Mouse (Mus musculus): ENCODE data around the gene Paqr8. TPM values are rescaled to one million over a fixed set of nuclear protein-coding genes. Genes with fewer than 3 reads are reported as not detected.

Gene Paqr8
- polyA plus RNA-seq, 1 experiment from 2014 or later = 8.4 TPM

Other genes with a start within 250 kb of the Paqr8 start
- gene Il17a, start 159.7 kb upstream of the Paqr8 start, polyA plus RNA-seq (2016; fragmentation: Nextera tagmentation; extraction: Ambion mirVana) = not detected in 2 replicates
- gene Il17f, start 100.0 kb upstream of the Paqr8 start, polyA plus RNA-seq (2016; fragmentation: Nextera tagmentation; extraction: Ambion mirVana) = 0.54 TPM in 1 of 2 replicates, not detected in the other
- 190 and 269 TPM in 2 replicates for gene Mcm3, start 70.3 kb upstream of the Paqr8 start, polyA plus RNA-seq (2016; fragmentation: Nextera tagmentation; extraction: Ambion mirVana)
- 2.1 and 2.3 TPM in 2 replicates for gene Efhc1, start 61.0 kb downstream of the Paqr8 start, polyA plus RNA-seq (2016; fragmentation: Nextera tagmentation; extraction: Ambion mirVana)
- 5.0 and 6.3 TPM in 2 replicates for gene Tram2, start 188.6 kb downstream of the Paqr8 start, polyA plus RNA-seq (2016; fragmentation: Nextera tagmentation; extraction: Ambion mirVana)

Measured in hindbrain, embryonic 10.5 days (tissue).